Mouse (Mus musculus) lung, postnatal 10 days (tissue): ENCODE data around the gene Pnma1.

Experiments
- DNase-seq: peaks from one replicate; pipeline ENCODE4 v3.0.0; 2021

Pnma1 gene

DNA sequence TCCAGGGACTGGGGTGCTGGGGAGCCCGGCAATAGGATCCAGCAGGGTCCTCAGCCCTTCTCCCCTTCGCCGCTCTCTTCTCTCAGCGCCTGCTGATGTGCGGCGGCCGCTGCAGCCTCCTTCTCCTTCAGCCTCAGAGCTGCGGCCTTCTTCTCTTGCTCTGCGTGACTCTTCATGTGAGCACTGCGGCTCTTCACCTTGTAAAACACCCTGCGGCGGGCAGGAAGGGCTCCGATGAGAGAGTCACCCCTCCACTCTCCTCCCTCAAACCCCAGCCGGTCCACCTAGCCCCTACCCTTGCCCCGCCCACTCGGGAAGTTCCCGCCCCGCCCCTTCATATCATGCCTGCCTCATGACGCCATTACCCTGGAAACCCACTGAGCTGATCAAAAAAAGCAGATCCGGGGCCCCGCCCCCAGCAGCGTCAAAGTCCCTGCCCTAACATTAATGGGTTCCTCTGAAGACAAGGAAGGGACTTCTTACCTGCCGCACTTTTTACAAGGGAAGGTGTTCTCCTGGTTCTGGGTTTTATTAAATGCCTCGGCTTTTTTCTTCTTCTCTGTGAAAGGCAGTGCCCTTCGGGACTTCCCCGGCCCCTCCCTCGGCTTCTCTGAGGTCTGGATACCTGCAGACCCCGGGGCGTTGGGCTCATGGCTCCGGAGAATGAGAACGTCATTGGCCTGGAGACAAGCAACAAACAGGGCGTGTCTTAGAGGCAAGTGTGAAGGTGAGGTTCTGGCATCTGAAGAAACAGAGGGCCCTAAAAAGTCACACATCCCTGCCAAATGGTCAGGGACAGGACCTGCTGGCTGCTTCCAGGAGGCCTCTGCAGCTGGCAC lies 4.3 kb upstream of the Pnma1 start:
- DNase-seq: no peak

DNA sequence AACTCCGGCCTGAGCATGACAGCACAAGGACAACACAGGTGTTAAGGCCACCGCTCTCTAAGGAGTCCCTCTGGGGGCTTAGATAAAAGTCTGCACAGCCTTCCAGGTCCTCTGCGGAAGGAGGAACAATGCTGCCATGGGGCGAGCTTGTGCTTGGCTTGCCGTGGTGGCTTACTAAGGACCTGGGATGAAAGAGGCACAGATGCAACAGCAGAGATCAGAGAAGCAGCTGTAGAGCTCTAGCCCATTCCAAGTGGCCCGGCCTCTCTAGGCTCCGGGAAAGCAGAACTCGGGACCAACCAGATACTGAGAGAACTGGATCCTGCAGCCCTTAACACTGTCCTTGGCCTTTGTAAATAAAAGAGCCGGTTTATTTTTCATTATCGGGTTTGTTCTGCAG lies 3.6 kb upstream of the Pnma1 start:
- no peak for DNase-seq

DNA sequence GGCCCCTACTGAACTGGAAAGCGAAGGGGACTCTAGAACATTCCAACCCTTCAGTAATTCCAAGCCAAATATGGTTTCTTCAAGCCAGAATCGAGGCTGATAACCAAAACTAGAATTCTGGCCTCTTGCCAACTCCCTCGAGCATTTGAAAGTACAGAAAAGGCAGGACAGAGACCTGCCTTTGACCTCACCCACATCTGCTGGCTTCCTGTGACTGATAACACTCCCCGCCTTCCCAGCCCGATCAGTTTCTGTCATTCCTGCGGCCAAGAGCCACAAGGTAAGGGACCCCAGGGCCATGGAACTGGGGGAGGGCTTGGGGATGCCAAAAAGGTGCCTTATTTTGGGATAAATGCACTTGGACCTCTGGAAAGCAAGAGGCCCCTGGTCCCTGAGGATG lies 2.7 kb upstream of the Pnma1 start:
- DNase-seq: peak; percentile 40

DNA sequence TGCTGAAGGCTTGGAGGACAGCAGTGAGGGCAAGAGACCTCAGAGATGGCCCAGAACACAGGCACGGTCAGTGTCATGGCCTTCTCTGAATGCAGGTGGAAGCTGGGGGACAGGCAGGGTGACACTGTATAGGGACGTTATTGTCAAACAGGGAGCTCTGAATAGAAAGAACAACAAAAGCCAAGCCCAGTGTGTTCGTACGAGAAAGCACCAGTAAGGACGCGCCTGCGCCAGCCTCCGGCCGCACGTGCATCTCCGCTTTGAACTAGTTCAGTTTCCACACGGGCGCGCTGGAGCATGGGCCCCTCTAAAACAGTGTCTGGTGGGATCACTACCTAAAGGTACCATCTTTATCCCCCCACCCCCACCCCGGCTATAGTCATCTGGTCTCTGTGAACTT lies 1.7 kb upstream of the Pnma1 start:
- DNase-seq: no peak

DNA sequence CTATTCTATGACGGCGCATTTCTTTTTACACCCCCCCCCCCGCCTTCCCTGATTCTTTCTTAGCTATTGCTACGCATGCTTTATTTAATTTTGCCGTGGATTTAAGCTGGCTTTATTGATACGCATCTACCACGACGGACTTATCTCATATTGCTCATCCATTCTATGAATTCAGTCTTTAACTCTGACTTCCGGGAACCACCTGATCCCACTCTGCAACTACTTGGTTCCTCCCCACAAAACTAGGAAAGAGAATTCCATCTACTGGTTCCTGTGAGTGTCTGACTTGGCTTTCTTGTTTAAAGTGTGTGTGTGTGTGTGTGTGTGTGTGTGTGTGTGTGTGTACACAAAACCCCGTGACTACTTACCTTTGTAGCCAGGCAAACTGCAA lies 328 bp upstream of the Pnma1 start:
- DNase-seq: no peak

DNA sequence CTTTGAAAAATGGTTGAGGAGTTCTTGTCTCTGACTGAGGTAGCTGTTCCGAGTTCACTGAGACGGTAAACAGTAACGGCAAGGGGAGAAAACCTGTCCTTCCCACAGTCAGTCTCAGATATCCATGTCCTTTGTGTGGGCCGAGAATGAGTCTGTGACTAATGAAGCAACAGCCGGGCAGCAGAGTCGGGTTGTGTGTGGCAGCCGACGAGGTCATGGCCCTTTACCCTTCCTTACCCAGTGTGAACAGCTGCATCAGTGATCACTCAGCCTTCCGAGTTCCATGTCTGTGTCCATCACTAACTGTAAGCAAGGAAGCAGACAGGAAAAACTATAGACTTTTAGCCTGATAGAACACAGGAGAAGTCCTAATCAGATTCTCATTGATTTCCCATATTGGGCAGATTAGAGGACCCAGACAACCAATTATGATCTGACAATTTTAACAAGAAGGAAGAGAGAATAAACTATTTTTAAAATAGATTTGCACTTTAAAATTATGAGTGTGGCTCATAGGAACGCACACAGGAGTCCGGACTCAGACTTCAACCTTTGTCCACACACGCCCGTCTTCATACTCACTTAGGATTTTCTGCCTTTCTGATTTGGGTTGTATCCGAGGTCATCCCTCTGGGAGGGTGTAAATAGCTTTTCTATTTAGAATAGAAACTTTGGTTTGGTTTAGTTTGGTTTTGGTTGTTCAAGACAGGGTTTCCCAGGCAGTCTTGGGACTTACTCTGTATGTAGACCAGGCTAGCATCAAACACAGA lies 5.8 kb downstream of the Pnma1 start:
- DNase-seq: no peak

DNA sequence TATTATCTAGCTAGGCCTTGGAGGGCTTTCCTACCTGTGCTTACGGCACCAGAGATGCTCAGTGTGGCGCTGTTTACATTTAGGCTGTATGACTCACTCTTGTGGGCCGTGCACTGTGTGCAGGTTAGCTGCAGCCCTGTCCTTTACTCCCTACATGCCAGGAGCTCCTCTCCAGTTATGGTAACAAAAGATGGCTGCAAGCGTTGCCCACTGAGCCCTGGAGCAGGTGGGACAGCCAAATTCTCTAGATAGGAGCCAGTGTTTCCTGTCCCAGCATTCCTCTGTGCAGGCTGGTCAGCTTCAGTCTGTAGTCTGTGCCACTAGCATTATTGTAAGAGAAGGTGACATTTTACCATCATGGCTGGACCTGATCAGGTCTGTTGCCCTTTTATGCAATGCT lies 7.0 kb downstream of the Pnma1 start:
- DNase-seq: no peak

DNA sequence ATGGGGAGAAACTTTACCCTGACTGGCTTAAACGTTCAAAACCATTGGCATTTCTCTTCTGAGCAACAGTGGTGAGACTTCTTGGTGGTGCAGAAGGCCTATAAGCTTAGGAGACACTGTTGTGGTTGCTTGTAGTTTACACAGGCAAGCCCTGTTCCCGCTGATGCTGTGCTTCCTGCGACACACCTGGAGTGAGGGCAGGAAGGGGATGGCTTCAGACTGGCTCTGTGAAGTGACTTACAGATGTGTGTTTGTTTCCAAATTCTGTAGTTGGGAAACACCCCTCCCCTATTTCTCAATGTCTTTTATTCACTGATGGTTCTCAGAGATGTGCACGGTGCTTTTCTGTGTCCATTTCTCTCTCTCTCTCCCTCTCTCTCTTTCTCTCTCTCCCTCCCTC lies 8.2 kb downstream of the Pnma1 start:
- no peak for DNase-seq

DNA sequence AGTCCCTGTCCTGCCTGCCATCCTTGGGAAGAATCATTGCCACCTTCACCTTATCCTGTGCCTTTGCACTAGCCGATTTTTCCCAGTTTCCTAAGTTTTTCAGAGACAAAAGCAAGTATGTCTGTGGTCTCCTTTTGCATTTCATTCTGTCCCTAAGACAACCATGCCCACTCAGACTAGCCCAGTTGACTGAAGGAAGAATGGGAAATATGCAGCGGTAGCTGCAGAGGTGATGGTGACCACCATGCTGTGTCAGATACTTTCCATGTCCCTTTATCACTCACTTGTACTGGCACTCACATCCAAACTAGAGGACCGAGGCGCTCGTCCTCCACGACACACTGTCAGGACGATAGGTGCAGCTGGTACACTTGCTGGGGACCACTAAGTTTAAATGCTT lies 11.2 kb downstream of the Pnma1 start:
- no peak for DNase-seq

DNA sequence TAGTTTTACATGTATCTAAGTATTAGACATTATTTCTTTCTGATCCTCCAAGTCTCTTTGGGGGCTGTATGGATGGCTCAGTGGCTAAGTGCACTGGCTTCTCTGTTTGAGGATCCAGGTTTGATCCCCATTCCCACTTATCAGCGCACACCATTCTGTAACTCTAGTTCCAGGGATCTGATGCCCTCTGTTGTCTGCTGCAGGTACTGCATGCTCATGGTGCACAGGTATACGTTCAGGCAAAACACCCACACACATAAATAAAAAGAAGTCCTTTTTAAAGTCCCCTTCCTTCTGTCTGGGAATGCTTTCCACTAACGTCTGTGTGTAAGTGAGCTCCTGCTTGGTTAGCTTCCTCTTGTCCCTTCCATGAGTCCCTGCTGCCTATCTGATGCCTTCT lies 16.0 kb downstream of the Pnma1 start:
- DNase-seq: no peak

DNA sequence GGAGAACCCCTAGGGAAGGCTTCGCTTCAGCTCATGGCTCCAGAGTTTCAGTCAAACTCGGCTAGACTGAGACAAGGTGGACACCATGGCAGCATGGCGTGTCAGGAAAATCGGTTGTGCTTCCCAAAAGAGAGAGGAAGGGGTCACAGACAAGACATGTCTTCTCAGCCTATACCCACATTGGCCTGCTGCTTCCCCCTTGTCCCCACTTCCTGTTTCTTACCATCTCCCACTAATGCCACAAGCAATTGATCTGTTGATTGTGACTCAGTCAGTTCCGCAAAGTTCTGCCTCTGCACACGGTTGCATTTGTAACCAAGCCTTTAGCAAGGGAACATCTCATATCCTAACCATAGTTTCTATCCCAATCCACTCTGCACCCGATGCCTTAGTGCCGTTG lies 18.4 kb downstream of the Pnma1 start:
- no peak for DNase-seq

DNA sequence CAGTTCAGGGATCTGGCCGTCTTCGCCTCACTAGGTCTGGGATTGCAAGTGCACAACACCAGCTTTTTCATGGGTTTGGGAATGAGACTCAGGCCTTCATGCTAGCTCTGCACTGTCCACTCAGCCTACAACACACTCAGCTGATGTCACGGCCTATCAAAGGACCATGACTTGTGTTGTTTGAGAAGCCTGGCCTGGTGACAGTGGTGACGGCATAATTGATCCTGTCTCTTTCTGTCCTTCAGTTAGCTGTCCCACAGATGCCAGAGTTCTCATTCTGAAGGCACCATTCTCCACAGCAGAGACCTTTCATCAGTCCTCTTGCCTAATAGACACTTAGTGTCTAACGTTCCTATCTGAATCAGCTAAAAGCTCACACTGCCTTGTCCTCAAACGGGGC lies 19.7 kb downstream of the Pnma1 start:
- DNase-seq: no peak

DNA sequence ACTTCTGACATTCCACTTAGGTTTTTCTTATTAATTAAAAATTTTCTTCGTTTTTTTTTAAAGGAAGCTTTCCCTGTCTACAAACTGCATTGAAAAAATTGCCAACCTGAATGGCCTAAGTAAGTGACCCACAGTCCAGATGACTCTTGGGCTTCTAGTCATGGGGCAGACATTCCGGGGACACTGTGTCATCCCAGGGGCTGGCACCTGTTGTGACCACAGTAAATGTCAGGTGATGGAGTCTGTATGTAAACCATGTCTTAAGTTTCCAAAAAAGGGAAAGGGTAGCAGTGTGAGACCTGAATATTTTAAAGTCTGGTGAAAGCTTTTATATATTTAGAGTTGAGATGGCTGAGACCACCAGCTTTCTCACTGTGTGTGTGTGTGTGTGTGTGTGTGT lies 21.4 kb downstream of the Pnma1 start:
- no peak for DNase-seq

DNA sequence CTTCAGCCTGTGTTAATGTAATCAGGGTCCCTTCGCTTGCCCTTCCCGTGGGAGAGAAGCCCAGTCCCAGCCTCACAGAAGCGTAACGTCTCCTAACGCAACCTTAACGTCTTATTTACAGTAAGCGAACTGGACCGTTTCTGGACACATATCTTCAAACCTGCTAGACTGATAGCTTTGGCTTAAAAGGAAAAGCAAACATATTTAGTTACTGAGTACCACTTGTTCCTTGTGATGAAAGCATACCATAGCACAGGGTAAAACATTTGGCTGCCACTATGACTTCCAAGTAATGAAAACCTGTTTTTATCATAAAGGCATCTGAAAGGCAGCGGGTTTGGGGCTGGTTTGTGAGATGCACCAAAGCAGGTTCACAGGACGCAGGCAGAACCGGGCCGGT lies 22.4 kb downstream of the Pnma1 start:
- DNase-seq: no peak

DNA sequence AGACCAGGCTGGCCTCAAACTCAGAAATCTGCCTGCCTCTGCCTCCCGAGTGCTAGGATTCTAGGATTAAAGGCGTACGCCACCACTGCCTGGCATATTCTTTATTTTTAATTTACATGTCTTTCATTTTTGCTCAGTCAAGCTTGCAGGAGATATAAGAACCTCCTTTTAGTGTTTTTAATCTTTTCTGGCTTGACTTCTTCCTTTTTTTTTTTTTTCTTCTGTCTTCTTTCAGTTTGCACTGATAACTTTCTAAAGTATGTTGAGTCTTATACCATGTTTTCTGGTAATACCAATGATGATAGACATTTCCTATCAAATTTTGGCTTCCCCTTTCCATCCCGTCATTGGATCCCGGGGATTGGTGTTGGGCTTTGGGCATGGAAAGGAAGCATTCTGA lies 28.7 kb downstream of the Pnma1 start:
- DNase-seq: no peak

DNA sequence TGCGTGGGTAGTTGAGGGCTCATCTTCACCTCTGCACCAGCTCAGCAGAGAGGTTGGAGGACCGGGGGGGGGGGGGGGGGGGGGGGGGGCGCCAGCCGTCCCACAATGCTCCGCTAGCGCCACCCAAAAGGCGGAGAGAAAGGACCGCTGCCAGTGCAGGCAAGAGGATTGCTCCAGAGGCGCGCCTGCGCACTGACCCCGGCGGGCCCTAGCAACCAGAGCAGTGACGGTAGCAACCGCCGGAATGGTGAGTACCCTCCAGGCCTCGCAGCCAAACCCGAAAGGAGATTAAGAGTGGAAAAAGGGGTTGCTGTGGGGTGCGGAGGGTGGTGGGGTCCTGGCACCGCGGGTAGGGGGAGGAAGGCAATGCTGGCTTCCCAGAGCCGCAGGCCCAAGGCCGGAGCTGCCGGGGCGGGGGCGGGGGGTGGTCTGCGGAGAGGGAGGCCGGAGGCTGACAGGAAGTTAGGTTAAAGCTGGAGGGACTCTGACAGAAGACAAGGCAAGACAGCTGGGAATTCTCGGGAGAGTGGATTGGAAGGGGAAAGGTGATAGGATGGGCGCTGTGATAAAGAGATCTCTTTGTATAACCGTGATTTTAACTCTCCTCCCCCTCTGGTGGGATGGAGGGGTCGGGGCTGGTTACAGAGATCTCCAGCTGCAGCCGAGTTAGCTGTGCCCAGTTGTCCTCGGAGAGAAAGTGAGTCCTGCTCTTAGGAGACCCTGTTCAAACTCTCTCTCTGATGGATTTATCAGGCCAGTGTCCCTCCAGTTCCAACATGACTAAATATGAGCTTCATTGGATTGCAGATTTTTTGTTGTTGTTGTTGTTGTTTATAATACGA lies 33.9 kb downstream of the Pnma1 start, which contains the start of gene Dnal1:
Gene Dnal1, plus strand, starts transcription at position 214 of the 842 bp plus-strand sequence.
- peak; percentile 95 for DNase-seq

DNA sequence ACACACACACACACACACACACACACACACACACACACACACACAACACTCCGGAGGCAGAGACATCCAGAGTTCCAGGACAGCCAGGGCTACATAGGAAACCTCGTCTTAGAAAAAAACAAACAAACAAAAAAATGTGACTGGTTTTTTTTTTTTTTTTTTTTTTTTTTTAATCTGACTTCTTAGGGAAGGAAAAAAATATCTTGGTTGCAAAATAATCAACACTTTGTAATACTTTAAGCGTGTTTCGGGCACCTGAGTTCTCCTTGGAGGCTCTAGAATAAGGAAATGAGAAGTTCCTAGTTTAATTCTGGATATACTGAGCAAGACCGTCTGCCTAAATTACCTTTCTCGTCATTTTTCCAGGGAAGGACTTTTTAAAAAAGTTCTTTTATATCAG lies 34.6 kb downstream of the Pnma1 start:
- DNase-seq: no peak

DNA sequence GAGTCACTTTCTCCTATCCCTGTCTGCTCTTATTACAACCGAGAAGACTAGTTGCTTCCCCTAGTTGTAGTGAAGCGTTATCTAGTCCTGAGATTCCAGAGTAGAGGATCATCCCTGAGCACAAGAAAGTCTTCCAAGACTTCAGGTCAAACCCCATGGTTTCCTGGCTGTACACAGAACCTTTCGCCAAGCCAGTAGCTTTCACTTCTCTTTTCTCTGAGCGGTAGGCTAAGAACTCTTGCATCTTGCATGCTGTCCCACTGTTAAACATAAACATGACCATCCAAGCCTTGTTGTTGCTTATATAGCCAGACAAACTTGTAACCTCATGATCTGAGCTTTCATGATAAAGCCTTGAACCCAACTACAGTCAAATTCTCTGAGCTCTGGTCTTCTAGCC lies 37.5 kb downstream of the Pnma1 start:
- no peak for DNase-seq

DNA sequence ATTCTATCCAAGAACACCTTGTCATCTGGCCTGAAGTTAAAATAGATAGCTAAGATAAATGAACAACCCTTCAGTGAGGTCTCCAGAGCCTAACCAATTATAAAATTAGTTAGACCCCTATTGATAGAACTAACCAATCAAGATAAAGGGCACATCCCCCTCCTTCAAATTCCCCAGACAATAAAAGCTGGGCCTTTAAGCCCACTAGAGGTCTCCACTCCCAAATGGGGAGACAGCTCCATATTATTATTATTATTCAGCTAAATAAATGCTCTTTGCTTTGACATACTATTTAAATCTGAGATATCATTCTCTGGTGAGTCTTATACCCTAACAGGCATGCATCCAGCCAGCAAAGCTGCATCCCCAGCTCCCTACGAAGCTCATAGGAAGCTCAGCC lies 38.4 kb downstream of the Pnma1 start:
- no peak for DNase-seq

DNA sequence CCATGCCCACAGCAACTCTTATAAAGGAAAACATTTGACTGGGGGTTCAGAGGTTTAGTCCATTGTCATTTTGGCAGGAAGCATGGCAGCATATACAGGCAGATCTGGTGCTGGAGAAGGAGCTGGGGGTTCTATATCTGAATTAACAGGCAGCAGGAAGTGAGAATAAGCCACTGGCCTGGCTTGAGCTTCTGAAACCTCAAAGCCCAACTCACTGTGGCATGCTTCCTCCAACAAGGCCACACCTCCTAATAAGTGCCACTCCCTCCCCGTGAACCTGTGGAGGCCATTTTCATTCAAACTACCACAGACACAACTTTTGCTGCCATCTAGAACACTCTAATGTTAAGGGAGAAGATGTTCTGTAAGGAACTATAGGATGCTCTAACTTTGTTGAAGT lies 40.6 kb downstream of the Pnma1 start:
- no peak for DNase-seq

DNA sequence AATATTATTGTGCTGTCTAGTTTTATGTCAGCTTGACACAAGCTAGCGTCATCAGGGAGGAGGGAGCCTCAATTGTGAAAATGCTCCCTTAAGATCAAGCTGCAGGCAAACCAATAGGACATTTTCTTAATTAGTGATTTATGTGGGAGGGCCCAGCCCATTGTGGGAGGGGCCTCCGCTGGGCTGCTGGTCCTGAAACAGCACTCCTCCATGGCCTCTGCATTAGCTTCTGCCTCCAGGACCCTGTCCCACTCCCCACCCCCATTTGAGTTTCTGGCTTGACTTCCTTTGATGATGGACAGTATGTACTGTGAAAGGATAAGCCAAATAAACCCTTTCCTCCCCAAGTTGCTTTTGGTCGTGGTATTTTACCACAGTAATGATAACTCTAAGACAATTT lies 41.3 kb downstream of the Pnma1 start:
- no peak for DNase-seq

DNA sequence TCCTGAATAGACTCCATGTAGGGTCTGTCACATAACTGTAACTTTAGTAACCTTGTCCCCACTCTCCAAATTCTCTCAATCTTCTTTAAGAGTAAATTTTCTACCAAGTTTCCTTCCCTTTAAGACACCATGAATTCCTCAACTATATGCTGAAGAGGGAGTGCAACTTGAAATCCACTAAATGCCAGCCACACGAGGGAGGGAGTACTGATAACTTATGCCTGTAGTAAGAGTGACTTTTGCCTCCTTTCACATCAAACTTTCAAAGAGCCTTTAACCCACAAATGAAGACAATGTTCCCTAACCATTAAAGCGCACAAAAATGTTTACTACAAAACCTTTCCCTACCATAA lies 46.8 kb downstream of the Pnma1 start:
- DNase-seq: no peak

DNA sequence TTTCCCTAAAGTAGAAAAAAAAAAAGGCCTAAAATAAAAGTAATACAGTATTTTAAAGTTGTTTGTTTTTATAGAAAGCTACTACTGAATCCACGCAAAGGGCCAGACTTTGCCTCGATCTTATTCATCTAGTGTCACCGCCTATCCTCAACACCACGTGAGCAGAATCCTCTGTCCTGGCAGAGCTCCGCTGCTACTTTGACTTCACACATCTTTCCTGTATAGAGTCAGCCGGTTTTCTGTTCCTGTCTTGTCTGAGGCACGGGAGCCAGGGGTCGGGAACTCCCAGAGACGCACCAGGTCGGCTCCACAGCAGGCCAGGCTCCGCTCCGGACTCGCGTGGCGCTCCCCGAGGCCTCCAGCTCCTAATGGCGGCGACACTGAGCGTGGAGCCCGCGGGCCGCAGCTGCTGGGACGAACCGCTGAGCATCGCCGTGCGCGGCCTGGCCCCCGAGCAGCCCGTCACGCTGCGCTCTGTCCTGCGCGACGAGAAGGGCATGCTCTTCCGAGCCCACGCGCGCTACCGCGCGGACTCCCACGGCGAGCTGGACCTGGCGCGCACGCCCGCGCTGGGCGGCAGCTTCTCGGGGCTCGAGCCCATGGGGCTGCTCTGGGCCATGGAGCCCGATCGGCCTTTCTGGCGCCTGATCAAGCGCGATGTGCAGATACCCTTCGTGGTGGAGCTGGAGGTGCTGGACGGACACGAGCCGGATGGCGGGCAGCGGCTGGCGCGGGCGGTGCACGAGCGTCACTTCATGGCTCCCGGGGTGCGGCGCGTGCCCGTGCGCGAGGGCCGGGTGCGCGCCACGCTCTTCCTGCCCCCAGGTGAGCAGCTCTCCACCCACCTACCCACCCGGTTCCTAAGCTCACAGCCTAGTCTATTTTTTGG lies 47.4 kb downstream of the Pnma1 start, which contains the start of gene Acot6:
Gene Acot6, plus strand, starts transcription at position 51 of the 889 bp plus-strand sequence.
- peak; percentile 48 for DNase-seq
